Mouse (Mus musculus) right cerebral cortex, postnatal 36 days (tissue): ENCODE results near the gene Fam151a.
"Not testable (repeated sequence)": the region's sequence is repeated elsewhere in the genome, so short reads cannot be mapped to it uniquely, and the experiment has no call there.

Source experiments
- DNase-seq, 2 experiments: peaks; one replicate each; pipeline ENCODE4 v3.0.0; 2022; ENCODE audit warnings: low spot score in 2 of 2, mixed read lengths in 1 of 2

Gene Fam151a

DNA sequence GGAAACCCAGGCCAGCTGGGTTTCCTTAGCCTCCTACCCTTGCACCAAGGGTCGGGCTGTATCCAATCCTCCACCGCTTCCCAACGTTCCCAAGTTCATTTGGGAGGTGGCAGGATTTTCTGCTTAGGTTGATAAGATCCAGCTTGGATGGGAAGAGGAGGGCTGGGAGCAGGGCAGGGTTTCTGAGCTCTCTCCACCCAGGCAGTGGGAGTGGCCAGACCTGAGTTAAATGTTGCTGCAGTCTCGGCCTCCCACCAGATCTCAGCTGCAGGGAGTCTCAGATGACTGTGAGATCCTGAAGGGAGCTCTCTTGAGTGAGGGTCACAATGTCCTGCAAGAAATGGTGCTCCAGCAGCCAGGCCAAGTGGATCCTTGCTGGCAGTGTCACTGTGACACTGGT lies at the start of gene Fam151a:
TSS of gene Fam151a (plus strand) at position 254 of the 400 bp plus-strand sequence.
- no peak for DNase-seq

GRCm38 (mm10) chr4:106688636-106689296 lies 44.9 kb upstream of the Fam151a start:
- no peak for DNase-seq

DNA sequence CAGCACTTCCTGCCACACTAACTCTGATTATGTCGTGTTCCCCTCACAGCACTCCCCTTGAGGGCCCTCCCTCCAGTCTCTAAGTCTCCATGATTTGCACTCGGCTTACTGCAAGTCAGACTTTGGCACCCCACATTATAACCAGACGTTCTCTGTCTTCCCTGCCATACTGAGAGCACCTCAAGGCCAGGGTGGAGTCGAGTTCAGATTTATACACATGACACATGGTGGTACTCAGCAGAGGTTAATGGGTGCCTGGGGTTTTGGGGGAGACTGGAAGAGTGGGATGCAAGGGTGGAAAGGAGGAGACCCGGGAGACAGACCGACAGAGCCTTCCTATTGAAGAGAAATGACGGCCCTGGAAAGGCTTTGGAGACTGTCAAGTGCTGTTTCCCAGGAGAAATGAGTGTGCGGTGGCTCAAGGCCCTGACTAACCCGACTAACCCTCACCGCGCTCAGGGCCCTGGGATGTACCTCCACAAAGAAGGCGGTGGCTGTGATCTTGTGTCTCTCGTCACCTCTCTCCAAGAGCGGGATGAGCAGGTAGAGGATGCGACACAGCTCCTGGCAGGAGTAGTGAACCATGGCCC lies 39.8 kb upstream of the Fam151a start:
- DNase-seq: no peak

DNA sequence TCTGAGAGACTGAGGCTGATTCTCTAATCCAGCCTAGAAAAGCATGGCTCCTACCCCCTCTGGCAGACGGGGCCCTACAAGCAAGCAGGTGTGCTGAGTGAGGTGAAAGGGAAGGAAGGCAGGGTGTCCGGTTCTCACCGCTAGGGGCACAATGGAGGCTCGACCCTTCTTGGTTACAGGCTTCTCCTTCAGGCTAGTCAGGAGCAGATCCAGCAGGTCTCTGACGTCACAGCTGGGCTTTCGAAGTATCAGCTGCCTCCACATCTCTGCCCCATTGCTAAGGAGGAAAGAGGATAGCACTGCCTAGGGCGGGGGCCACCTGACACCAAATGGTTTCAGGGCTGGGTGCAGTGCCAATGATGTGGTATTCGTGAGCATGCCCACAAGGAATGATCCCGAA lies 33.7 kb upstream of the Fam151a start:
- DNase-seq: no peak

DNA sequence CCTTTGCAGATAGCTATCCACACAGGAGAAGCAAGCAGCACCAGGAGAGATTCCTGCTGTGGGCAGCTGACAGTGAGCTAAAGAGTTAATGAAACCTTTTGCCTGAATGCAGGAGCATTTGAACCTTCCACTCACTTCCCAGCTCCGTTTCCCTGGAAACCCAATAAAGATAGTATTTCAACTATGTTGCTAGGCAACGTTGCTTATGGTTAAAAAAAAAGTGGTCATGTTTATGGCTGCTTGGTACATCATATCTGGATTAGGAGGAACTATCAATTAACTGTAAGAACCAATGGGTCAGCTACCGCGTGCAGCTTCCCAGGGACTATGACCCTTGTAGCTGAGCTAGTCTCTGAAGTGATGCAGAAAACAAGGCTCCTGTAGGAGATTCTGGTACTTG lies 32.9 kb upstream of the Fam151a start:
- DNase-seq: no peak

- DNase-seq: no peak
Measured at GRCm38 (mm10) chr4:106703956-106704355, 29.7 kb upstream of the Fam151a start.

- peak; percentile 62 to 71 for DNase-seq
Measured at GRCm38 (mm10) chr4:106704416-106704815, 29.3 kb upstream of the Fam151a start.

DNA sequence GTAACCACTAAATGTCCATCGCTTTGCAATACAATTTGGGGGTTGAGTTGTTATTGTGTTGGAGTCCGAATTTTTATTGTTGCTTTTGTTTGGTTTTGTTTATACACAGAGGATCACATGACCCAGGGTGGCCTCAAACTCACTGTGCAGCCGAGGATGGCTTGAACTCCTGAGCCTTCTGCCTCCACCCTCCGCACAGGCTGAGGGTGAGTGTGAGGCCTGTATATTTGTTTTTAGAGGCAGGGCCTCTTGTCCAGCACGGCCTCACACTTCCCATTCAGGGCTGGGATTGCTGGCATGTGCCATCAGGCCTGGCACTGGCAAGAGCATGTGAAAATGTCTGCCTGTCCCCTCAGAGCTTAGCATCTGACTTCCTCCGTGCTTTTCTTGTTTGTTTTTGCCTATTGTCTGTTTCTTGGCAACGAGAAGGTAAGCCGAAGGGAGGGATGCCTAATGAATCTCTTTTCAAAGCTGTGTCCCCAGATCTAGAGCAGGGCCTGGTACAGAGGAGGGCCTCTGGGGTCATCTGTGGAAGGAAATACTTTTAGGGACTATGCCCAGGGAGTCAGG lies 28.5 kb upstream of the Fam151a start:
- DNase-seq: no peak

- DNase-seq: no peak
Measured at GRCm38 (mm10) chr4:106707957-106708356, 25.7 kb upstream of the Fam151a start.

DNA sequence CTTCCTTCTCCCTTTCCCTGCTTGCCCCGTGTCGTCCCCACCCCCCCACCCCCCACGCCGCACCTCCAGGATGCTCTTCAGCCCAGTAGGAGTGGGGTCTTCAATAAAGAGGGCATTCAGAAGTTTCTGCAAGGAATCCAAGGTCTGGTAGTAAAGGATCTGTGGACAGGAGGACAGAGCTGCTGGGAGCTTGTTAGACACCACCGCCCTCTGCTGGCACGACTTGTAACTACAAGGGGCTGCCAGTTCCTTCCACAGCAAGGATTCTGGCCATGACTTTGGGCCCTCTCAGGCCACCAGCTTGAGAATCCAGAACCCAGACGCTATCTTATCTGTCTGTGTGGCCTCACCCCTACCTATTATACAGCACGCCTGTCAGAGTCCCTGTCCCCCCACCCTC lies 25.3 kb upstream of the Fam151a start:
- DNase-seq: peak; percentile 52 to 53

DNA sequence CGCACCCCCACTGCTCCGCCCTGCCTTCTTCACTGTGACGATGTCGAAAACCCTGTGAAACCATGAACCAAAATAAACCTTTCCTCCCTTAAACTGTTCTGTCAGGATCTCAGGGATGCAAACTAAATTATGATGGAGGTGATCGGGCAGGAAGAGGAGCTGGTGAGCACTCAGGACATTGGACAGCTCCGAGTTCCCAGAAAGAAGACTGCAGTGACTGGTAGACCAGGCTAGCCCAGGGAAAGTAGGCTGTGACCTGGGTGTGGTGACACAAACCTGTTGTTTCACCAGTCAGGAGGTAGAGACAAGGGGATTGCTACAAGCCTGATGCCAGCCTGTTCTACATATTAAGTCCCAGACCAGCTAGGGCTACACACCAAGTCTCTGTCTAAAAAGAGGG lies 20.1 kb upstream of the Fam151a start:
- DNase-seq: no peak

DNA sequence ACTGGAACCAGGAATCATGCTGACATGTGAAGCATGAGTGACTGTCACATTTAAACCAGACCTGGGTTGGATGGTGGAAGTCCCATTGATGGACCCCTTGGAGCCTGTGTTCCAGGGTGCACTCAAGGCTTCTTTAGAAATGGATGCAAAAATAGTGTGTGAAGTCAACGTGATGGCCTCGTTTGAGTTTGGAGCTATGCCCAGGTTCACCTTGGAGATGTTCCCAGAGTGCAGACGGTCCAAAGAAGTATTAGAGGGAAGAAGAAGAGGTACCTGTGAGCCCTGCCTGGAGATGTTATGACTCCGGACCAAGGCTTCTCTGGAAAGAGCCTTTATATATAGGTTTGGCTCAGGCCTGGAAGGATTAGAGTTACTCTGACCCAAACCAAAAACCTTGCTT lies 13.1 kb upstream of the Fam151a start:
- DNase-seq: no peak

DNA sequence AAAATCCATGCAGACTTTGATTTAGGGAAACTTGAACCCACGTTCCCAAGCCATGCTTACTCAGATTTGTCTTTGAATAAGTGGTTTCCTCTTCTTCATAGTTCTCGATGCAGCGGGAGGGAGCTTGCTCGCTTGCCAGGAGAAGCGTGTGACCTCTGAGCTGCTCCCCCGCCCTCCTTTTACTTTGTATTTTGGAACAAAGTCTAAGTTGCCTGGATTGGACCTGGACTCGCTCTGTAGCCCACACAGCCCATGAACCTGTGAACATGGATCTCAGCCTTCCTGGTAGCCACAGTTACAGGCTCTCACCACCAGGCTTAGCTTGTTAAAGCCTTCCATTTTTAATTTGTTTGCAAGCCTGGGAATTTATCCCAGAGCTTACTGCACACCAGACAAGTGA lies 2.9 kb upstream of the Fam151a start, which contains the start of gene Mroh7:
TSS of gene Mroh7 (minus strand) at position 112 of the 400 bp plus-strand sequence.
- DNase-seq: no peak

GRCm38 (mm10) chr4:106736884-106737283 lies 3.2 kb downstream of the Fam151a start:
- DNase-seq: not testable (repeated sequence)

GRCm38 (mm10) chr4:106737904-106738303 lies 4.2 kb downstream of the Fam151a start:
- DNase-seq: no peak

DNA sequence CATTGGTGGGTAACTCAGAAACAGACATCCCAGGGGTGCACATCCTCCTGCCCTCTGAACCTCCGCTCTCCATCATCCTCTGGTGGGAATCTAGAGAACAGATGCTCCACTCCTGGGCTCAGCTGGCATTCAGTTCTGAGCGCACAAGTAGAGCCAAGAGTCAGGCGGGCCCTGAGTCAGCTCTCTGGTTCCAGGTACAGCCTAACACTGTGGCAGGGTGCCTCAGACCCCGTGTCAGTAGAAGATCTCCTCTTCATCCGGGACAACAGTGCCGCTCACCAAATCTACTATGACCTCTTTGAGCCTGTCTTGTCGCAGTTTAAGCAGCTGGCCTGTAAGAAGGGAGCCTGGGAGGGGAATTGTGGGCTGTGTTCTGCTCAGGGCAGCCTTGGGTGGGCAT lies 12.2 kb downstream of the Fam151a start:
- no peak for DNase-seq

GRCm38 (mm10) chr4:106747001-106747580 lies 13.4 kb downstream of the Fam151a start:
- DNase-seq: no peak

DNA sequence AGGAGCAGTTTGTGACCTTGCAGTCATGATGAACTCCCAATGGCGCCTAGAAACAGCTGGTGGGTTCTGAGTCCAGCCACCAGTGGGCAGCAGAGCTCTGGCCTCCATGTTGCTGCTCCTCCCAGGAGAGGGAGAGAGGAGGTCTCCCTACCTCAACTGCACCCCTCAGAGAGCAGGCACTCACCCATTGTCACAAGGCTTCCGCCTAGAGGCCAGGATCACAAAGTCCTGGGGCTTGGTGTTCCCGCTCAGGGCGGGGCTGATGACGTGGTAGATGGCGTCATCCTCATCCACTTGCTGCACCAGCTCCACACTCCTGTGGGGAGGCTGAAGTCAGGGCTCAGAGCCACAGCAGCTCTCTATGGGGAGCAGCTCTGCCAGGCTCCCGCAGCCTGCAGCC lies 16.0 kb downstream of the Fam151a start:
- DNase-seq: peak; percentile 77 to 79

DNA sequence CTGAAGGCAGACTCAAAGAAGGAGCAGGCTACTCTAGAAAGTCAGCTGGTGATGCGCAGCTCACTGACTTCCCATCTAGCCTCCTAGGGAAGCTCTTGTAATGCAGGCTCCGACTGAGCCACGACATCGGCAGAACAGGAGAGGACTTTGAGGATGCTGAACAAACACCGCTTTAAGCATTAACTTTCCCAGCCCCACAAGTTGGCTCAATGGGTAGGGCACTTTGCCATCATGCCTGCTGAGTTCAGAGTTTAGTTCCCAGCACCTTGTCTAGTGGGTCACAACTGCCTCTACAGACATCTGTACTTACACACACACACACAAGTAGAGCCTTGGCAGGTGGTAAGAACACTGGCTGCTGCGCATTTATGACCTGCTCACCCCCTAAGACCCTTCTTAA lies 18.0 kb downstream of the Fam151a start:
- DNase-seq: no peak

- DNase-seq: no peak
Measured at GRCm38 (mm10) chr4:106764166-106764565, 30.5 kb downstream of the Fam151a start.

GRCm38 (mm10) chr4:106769306-106769705 lies 35.6 kb downstream of the Fam151a start:
- DNase-seq: no peak

DNA sequence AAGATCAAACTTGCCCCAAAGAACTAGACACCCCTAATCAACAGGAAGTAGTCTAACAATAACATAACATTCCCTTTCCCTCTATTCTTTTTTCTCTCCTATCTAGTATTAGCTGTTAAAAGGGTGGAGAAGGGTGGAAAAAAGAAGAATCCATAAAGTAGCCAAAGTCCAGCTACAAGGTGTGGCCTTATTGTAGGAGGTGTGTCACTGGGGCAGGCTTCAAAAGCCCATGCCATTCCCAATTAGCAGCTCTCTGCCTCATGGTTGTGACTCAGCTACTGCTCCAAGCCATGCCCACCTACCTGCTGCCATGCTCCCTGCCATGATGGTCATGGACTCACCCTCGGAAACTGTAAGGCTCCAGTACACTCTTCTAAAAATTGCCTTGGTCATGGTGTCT lies 38.9 kb downstream of the Fam151a start:
- no peak for DNase-seq

GRCm38 (mm10) chr4:106775767-106776166 lies 42.1 kb downstream of the Fam151a start:
- DNase-seq: not testable (repeated sequence)
